Mouse (Mus musculus) cerebellum, adult (tissue): Measurements from ENCODE around the gene Tspan10.

ENCODE experiments used
- ATAC-seq: cut with Nextera tagmentation; 2 replicates; pipeline ENCODE4 v1.9.2; 2017; ENCODE audit warnings: mild to moderate bottlenecking, moderate library complexity, mixed read lengths; ENCODE audit not compliant: insufficient number of reproducible peaks, low FRiP score, low TSS enrichment

Tspan10 gene

DNA sequence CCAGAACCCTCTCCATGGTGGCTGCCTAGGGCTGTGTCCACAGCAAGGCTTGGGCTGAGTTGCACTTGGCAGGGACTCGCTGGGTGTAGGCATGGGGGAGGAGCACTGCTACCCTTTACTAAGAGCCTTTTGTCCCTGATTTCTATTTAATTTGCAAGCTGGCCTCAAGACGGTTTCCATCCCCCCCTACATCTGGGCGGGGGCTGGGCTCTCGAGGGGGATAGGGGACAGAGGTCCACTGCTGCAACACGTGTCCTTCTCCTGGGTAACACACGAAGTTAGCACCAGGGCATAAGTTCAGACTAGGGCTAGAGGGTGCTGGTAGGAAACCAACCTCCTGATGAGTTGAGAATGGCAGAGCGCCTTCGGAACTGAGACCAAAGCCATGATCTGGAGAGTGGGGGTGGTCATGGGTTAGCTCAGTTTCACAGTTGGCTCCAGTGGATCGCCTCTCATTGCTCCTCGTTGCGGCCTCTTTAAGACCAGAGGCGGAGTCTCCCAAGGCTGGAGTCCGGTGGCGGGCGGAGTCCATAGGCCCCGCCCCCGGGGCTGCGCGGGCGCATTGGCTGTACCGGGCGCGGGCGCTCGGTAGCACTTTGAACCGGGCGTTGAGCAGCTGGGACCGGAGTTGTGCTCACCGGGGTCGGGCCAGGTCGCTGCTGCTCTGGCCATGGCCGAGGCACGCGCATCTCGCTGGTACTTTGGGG is 49.0 kb downstream of the Tspan10 start, which contains the start of gene Slc25a10:
Gene Slc25a10 (plus strand): TSS at position 524 of the 707 bp plus-strand sequence.
- ATAC-seq: peak; percentile 78; the same call in 1 of the 2 replicates

DNA sequence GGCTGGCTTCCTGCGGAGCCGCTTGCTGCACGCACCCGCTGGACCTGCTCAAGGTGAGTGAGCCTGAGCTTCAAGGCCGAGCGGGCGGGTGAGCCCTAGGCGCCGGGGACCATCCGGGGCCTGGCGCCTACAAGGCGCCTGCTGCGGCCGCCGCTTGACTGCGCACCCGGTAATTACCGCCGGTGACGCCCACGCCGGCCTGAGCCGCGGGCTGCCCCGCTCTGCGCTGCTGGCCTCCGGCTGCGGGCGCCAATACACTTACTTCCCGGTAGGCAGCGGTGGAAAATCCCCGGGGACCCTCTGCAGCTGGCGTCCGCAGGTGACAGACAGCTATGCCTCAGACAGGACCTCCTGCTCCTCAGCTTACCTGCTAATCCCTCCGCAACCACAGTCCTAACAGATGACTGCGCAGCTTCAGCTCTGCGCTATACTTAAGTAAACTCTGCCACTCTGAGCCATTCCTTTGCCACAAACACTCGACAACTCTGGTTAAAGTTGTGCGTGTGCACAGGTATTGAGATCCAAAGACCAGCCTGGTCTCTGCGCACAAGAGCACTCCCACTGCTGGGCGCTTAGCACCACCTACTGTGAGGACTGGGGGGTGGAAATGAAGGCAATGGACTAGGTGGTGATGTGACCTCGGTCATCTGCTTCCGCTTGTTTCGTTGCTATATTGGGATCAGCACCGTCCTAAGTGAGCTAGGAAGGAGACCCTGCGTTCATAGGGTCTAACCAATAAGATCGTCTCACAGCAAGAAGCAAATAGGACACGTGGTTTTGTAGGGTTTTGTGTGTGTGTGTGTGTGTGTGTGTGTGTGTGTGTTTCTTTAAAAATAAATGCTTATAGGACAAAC is 49.8 kb downstream of the Tspan10 start:
- peak; percentile 33; the same call in 1 of the 2 replicates for ATAC-seq

DNA sequence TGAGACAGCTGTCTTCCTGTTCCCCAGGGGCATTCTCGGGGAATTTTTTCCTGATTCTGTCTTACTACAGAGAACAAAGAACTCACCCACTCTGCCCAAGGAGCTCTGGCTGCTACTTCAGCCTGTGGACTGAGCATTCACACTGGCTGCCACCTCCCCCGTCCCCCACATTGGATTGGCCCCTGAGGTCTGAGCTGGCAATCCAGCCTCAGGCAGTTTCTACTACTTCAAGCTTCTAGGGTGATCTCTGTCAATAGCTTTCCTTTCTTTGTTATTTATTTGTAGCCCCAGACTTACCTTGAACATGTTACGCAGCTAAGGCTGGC is 50.4 kb downstream of the Tspan10 start:
- no peak for ATAC-seq

DNA sequence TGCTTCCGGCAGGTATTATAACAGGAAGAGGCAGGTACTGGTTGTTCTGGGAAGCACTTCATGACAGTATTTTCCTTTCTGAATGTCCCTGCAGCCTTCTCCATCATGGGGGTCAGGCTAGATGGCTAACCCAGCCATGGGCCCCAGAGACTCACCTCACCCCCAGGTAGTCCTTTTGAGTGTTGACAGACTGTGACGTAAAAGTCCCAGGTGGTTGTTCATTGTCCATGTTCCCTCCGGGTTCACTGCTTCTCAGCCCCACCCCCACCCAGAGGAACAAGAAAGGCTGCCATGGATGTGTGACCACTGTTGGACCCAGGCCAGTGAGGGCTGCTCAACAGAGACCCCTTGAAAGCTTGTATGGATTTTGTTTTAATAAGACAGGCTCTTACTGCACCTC is 50.9 kb downstream of the Tspan10 start:
- no peak for ATAC-seq

DNA sequence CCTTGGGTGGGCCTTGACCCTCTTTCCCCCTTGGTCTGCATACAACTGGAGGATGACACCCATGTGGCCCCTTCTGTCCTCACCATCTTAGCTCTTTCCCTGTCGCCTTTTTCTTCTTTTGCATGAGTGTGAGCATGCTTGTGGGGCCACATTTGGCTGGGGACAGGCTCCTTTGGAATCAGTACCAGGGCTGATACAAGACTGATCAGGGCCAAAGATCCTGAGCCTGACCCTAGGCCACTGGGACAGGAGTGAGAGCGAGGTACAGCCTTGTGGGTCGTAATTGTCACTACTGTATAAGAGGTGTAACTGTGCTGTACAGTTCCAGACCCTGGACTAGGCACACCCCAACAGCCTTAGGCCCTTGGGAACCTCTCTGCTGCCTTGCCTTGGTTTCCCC is 51.5 kb downstream of the Tspan10 start:
- ATAC-seq: no peak
